Mouse (Mus musculus) heart, adult 11 months (tissue): ENCODE results near the gene Nup85.
A peak's percentile ranks its signal among the peaks of the same experiment; 100 is the strongest.
"Not testable (repeated sequence)": the region's sequence is repeated elsewhere in the genome, so short reads cannot be mapped to it uniquely, and the experiment has no call there.

ENCODE experiments used
- DNase-seq: peaks from one replicate; pipeline ENCODE4 v3.0.0; 2022

Nup85 gene

GRCm38 (mm10) chr11:115564064-115564809, at the start of gene Nup85:
Gene Nup85, plus strand, starts transcription at chr11:115564434.
- DNase-seq: peak; percentile 100

- DNase-seq: no peak
Observed at GRCm38 (mm10) chr11:115515021-115515420, 49.2 kb upstream of the Nup85 start.

DNA sequence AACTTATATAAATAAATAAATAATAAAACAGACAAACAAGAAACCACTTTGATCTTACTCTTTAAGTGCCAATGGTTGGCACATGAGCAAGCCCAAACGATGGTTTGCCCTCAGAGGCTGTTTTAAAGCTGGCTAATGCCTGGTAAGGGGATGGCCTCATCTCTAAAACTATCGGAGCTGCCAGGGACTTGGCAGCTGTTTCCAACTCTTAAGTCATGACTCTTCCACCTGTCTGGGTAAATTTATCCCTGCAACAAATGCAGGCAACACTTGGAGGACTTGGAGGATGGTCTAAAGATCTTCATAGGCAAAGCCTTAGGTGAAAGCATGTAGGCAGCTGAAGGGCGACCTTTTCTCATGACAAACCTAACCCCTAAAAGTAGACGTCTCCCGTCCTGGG, 47.3 kb upstream of the Nup85 start:
- peak; percentile 80 for DNase-seq

DNA sequence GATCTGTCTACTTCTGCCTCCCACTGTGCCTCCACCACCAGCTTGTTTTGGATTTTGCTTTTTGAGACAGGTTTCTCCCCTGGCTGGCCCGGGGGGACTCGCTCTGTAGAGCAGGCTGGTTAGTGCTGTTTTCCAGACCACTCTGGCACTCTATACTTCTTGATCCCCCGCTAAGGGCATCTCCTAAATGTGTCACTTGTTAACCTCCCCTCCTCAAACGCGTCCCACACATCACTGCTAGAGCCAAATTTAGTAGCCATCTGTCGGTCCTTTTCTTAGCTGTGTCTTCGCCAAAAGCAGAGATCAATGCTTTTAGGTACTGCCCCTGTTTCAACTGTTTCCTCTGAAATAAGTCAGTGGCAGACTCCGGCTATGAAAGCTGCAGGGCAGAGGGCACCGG, 45.5 kb upstream of the Nup85 start:
- no peak for DNase-seq

DNA sequence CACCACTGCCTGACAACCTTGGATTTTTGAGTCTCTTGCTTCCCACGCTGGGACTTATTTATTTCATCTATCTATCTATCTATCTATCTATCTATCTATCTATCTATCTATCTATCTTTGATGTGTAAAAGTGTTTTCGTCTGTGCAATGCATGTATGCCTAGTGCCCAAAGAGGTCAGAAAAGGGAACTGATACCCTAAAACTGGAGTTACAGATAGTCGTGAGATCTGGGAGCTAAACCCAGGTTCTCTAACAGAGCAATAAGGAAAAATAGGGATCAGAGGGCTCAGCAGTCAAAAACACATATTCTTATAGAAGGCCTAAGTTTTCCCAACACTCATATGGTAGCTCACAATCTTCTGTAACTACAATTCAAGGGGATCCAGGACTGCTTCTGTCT, 44.7 kb upstream of the Nup85 start:
- no peak for DNase-seq

- DNase-seq: no peak
Observed at GRCm38 (mm10) chr11:115520218-115520617, 44.0 kb upstream of the Nup85 start.

- no peak for DNase-seq
Observed at GRCm38 (mm10) chr11:115521080-115521479, 43.2 kb upstream of the Nup85 start.

- DNase-seq: no peak
Observed at GRCm38 (mm10) chr11:115522238-115522637, 42.0 kb upstream of the Nup85 start.

DNA sequence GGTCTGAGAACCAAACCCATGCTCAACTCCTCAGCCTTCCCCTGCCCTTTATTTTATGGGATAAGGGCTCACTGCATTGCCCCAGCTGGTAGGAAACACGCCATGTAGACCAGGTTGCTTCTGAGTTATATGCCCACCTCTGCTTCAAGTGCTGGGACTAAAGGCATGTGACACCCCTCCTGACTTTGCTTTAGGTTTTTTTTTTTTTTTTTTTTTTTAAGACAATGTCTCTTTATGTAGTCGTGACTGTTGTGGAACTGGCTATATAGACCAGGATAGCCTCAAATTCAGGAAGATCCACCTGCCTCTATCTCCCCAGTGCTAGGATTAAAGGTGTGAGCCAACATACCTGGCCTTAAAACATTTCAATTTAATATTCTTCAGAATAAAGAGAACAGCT, 41.5 kb upstream of the Nup85 start:
- DNase-seq: no peak

GRCm38 (mm10) chr11:115526446-115526845, 37.8 kb upstream of the Nup85 start:
- DNase-seq: not testable (repeated sequence)

GRCm38 (mm10) chr11:115534759-115535371, 29.4 kb upstream of the Nup85 start:
- no peak for DNase-seq

- DNase-seq: peak; percentile 98
Observed at GRCm38 (mm10) chr11:115535401-115536037, 28.7 kb upstream of the Nup85 start.

DNA sequence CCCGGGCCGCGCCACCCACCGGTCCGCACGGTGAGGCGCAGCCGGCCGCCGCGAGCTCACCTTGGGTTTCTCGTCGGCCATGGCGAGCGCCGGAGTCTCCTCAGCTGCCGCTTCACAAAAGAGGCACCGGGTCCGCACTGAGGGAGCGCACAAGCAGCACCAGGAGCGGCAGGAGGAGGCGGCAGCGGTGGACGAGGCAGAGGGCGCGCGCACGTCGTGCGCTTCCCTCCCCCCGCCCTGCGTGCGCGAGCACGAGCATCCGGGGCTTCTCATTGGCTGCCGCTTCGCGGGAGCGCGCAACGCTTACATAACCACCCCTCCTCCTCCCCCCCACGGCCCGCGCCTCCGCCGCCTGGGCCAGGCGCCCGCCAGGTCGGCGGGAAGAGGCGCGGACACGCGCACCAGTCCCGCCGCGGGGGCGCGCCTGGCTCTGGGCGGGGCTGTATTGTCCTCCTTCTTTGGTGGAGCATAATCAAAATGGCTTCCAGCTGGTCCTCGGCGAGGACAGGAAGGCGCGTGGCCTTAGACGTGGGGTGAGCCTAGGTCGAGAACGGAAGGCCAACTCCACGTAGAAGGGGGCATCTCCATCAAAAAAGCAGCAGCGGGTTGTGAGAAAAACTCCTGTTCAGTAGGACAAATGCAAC, 28.1 kb upstream of the Nup85 start, which contains the start of gene Sumo2:
Sumo2 (minus strand) TSS at position 239 of the 644 bp plus-strand sequence.
- peak; percentile 100 for DNase-seq

GRCm38 (mm10) chr11:115536856-115537568, 27.2 kb upstream of the Nup85 start:
- DNase-seq: no peak

DNA sequence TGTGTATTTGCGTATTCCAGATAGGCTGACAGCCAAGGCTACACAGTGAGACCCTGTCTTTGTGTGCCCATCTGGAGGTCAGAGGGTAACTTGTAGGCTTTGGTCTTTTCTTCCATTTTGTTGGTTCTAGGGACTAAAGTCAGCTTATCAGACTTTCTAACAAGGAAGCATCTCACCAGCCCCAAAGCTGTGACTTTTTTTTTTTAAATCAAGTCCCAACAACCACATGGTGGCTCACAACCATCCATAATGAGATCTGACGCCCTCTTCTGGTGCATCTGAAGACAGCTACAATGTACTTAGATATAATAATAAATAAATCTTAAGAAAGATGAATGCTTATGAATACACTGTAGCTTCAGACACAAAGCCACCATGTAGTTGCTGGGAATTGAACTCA, 26.2 kb upstream of the Nup85 start:
- no peak for DNase-seq

DNA sequence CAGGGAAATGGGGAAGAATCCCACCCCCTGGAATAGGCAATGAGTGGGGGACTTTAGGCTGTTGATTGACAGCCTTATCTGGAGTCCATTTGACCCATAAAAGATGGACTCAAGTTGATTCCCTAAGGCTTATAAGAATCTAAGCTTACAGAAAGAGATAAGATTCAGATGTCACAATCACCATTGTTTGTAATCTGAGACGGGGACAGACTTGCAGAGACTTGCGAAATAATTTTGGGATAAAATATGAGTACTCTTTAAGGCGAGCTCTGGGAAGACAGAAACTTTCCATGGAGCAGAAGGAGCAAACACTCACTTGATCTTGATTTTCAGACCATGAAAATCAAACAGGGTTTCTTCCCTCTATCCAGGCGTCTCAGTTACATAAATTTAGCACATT, 20.7 kb upstream of the Nup85 start:
- DNase-seq: no peak

DNA sequence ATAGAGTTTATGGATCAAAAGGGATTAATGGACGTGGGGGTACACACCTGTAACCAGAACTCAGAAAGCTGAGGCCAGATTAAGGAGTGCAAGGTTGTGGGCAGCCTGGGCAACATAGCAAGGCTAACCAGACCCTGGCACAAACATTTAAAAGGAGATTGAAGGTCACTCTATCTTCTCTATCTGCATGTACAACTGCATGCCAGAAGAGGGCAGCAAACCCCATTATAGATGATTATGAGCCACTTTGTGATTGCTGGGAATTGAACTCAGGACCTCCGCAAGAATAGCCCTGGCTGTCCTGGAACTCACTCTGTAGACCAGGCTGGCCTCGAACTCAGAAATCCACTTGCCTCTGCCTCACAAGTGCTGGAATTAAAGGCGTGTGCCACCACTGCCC, 11.5 kb upstream of the Nup85 start:
- DNase-seq: peak; percentile 77

DNA sequence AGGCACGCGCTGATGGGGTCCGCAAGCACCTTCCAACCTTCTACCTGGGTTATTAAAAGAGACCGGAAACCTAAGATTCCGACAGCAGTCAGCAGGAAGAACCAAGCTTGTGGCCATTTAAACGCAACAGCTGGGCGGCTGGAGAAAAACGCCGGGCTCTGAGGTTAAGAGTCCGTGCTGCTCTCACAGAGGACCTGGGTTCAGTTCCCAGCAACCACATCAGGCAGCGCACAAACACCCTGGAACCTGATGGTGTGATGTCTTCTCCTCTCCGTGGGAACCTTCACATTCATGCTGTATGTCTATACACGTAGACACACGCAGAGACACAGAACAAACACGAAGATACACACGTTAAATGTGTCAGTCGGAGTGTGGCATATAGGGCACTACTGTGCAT, 8.5 kb upstream of the Nup85 start:
- DNase-seq: no peak

DNA sequence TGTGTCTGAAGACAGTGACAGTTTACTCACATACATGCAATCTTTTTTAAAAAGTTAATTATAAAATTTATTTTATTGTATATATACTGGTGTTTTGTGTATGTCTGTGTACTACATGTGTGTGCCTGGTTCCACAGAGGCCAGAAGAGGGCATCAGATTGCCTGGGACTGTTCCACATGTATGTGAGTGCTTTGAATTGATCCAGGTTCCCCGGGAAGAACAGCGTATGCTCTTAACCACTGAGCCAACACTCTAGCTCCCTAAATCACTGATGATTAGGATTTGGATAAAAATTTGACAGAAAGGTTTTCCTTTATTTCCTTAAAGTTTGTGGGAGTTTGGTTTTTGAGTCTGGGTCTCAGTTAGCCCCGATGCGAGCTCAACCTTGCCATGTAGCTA, 828 bp upstream of the Nup85 start:
- DNase-seq: peak; percentile 86

- no peak for DNase-seq
Observed at GRCm38 (mm10) chr11:115564961-115565360, 727 bp downstream of the Nup85 start.

- DNase-seq: no peak
Observed at GRCm38 (mm10) chr11:115579080-115579479, 14.8 kb downstream of the Nup85 start.

DNA sequence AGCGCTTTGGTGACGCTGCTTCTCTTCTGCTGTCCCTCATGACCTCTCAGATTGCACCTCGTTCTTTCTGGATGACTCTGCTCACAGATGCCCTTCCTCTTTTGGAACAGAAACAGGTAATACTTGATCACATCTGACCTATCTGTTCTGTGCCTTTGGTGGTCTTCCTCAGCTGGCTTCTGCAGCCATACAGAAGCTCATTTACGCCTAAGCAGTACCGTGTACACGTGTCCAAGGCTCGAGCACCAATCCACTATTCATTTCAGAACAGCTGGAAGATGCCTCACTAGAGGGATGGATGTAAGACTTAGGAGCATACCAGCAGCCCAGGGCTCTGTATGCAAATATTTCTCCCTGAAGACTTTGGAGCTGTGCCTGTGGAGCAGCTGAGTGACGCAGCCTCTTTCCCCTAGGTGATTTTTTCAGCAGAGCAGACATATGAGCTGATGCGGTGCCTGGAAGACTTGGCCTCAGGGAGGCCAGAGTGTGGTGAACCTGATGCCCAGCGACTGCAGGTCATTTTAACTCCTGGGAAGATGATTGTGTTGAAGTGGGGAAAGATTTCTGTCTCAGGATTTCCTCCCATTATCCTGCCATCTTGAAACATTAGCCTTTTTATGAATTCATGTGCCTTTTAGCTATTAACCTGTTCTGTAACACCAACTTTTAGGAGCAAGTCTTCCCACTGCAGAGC, 18.8 kb downstream of the Nup85 start:
- DNase-seq: no peak
